Mouse (Mus musculus) kidney, postnatal 10 days (tissue): ENCODE measurements around the gene 4930402F06Rik.
A peak's percentile ranks its signal among the peaks of the same experiment; 100 is the strongest.

Experiments used
- DNase-seq: peaks from one replicate; pipeline ENCODE4 v3.0.0; 2021; ENCODE audit warnings: mixed read lengths

The 4930402F06Rik gene

DNA sequence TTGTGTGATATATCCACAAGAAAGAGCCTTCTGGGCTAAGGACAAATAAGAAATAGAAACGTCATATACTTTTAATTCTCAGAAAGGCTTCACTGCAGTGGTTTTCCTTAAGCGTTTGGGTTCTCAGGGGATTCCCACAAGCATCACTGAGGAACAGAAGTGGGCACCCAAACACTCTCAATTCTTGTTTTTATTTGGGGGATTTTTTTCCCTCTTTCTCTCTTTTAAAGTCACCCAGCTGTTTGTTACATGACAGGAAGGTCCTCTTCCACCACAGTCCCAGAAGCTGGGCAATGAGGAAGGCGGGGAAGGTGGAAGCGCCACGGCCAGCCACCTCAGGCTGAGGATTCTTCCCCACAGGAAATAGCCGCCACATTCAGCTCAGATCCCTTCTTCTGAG is 19.5 kb upstream of the 4930402F06Rik start:
- DNase-seq = no peak

DNA sequence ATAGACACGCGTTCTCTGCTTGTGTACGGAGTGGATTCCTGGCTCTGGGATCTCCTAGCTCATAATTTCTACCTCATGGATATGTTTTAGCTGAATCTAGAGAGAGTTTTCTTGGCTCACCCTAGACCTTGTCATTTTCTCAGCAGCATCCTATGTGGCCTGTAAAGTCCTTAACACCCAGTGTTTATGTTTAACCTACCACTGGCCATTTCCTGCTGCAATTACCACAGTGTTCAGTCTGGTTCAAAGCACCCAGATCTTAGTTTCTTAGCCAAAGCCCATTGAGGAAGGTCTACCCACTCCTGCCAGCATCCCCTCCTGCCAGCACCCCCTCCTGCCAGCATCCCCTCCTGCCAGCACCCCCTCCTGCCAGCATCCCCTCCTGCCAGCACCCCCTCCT is 15.8 kb upstream of the 4930402F06Rik start:
- no peak for DNase-seq

DNA sequence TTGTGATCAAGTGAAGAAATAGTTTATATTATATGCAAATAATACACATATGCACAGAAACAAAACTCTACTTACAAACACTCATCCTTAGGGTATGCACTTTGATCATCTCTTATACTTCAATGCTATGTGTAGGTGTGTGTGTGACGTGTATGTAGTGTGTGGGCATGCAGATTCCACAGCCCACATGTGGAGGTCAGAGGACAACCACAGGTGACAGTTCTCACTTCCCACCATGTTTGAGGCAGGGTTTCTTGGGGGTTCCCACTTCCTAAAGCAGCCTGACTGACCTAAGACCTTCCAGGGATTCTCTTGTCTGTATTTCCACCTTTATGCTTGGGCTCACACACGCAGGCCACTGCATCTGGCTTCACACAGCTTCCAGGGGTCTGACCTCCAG is 15.3 kb upstream of the 4930402F06Rik start:
- no peak for DNase-seq

DNA sequence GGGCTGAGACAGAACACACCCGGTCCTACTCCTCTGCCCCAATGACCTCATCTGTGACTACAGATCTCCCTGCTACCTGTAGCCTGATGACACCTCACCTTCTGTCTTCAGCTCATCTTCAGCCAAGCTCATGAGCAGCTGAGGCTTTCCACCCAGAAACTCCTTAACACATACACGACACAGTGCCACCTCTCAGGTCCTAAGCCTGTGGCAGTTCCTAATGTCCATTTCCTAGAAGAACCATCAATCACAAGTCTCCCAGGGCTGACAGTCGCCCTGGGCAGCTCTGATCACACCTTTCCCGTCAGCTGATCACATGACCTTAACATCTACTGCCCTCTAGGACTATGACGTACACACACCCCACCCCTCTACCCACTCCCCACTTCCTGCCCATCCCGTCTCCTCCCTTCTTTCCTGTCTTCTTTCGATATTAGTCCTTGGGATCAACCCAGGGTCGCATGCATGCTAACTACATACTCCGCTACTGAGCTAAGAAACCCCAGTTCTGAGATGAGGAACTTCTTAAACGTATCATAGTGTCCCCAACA is 14.7 kb upstream of the 4930402F06Rik start:
- no peak for DNase-seq

DNA sequence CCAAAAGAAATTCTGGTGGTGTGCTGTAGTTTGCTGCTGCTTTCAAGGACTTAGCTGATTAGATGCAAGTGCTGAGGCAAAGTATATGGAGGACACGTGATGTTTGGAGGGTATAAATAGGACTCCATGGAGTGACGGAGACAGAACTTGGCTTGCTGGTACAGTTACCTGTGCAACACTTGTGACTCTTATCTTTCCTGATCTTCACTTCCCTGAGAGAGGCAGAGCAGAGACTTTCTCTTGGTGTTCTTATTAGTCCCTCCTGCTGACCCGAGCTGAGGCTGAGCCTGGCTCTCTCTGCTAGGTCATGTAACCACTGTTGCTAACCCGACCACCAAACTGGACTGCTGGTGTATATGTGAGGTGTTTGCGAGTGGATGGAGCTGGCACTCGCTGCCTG is 12.5 kb upstream of the 4930402F06Rik start:
- no peak for DNase-seq

DNA sequence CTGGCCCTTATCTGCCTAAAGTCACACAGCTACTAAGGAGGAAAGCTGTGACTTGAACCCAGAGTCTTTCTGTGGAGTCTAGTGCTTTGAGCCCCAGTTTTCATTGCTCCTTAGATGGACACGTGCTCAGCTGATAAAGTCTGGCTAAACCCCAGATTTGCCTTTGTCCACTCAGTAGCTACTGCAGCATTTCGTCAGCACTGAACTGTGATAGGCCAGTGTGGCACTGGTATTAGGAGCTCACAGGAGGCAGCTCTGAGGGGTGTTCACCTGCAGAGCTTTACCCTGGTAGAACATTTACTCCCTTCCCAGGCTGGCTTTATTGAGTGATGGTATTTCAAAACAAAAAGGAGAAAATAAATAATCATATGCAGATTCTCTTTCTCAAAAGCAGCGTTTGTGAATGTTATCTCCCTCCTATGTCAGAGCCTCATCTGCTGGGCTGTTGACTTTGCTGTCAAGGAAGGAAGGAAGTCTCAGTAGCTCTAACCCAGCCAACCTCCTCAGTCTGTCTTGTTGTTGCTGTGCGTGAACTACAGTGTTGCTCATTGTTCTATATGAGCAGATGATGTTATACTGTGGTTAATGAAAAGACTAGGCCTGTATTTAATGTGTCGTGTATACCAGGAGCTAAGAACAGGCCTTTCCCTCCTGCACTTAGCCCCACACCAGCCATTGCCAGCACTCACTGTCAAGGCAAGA is 11.6 kb upstream of the 4930402F06Rik start:
- DNase-seq = no peak

DNA sequence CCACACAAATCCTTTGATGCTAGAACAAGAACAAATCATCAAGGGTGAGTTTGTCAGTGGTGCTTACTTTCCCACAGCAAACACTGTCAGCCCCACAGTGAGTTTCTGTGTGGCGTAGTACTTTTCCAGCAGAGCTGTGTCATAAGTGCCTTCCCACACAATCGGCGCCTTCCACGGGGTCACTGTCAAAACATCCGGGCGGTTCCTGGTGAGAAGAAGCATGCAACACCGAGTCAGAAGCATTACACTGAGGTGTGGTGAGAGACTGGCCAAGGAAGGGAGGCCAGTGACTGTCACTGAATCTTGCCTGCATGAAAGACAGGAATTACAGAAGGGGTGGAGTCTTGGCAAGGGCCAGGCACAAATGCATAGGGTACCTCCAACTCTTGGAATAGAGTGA is 10.9 kb upstream of the 4930402F06Rik start:
- no peak for DNase-seq

DNA sequence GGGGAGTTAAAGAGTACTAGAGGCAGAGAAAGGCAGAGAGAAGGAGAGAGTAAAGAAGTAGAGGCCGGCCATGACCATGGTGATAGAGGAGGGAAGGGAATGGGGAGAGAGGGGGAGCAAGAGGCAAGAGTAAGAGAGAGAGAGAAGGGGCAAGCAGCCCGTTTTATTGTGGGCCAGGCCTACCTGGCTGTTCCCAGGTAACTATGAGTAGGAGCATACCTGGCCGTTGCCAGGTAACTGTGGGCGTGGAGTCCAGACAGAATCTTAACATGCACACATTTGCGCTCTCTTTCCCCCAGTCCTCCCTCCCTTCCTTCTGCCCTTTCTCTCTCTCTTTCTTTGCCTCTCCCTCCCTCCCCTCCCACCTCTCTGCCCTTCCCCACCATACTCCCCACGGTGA is 10.3 kb upstream of the 4930402F06Rik start:
- DNase-seq = peak; percentile 2

DNA sequence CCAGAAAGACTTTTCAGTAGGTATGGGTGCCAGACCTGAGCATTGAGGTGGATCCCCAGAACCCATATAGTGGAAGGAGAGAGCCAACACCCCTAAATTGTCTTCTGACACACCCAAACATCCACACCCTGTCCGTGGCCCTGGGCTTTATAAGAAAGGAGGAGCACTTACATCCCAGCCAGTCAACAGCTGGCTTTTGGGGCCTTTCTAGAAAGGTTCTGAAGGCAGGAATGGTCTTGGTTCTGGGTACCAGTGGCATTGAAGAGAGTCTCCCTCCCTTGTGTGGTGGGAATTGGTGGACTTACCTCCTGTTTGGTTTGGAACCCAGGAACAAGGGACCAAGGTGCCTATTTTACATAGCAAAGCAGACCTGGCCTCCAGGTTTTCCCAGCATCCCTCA is 9.6 kb upstream of the 4930402F06Rik start:
- DNase-seq = no peak

DNA sequence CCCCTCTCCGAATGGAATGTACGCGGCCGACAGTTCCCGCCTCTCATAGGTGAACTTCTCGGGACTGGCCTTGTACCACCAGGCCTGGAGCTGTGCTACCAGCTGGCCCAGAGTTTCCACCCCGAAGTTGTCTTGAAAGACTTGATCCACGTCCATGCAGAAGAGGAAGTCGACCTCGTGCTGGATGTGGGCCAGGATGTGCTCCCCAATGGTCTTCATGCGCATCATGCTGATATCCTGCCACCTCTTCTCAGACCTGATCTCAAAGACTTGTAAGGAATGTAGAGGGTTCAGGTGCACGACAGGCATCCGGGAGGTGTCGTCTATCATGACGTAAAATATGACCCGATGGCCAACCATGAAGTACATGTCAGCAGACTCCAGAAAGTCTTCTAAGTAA is 5.4 kb upstream of the 4930402F06Rik start:
- DNase-seq = no peak

DNA sequence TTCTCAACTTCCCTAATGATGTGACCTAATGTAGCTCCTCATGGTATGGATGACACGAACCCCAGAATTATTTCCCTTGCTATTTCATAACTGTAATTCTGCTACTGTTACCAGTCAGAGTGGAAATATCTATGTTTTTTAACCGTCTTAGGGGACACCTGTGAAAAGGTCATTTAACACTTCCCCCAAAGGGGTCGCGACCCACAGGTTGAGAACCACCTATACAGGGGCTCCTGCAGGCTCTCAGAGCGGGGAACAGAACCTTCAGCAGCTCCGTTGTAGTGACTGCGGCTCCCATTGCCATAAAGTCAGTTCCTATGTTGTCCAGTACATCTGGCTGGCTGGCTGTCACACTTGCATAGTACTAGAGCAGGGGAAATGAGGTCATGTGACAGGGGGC is 3.8 kb upstream of the 4930402F06Rik start:
- no peak for DNase-seq

DNA sequence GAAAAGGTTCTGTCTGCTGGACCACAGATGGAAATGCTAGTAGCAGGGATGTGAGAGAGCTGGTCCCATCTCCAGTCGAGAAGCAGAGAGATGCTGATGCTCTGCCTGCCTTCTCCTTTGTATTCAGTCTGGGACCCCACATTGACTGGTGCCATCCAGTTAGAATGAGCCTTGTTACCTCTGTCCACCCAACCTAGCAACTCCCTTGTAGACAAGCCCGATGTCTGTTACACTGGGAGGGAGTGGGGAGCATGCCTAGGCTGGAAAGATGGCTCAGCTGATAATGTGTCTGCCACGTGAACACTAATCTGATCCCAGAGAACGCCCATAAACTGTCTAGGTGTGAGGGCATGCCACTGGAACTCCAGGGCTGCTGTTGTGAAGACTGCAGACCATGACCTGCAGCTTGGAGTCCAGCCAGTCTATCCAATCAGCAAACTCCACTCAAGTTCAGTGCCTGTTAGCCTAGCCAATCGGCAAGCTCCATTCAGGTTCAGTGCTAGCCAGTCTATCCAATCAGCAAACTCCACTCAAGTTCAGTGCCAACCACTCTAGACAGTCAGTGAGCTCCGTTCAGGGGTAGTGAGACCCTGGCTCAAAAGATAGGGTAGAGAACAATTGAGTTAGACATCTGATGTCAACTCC is 1.3 kb upstream of the 4930402F06Rik start:
- no peak for DNase-seq

DNA sequence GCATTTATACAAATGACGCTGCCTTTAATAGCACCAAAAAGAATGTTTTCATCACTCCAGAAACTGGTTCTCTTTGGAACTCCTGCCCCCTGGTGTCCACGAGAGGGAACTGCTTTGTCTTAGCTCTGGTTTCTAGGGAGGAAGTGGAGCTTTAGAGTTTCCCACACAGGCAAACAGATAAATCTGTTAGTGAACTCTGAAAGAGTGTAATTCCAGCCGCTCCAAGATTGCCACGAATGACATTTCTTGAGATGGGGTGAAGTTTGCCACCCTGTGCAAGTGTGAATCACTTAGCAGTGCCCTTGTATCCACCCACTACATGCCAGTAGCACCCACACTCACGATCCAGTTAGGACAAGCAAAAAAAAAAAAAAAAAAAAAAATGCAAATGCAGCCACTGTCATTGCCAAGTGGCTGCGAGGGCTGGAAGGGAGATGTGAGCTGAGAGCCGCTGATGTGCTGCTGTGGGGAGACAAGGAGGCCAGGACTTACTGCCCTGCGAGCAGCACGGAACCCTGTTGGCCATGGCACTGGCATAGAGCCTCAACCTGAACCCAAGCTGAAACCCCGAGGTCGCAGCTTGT is 707 bp upstream of the 4930402F06Rik start:
- DNase-seq = peak; percentile 85

DNA sequence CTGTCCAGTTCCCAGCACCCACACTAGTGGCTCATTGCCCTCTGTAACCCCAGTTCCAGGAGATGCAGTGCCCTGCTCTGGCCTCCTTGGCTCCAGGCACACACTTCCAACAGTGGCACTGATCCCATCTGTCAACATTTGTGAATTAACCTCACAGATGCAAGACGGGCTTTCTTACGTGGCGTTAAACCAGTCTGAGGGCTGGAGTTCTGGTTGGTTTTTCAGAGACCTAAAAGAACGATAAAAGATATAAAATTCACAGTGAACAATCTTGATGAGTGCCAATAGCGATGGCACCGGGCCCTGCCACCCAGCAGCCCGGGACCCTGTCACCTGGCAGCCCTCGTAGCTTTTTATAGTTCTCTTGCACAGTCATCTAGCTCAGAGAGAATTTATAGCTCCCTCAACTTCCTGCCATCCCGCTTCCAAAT is 11.5 kb downstream of the 4930402F06Rik start:
- no peak for DNase-seq

DNA sequence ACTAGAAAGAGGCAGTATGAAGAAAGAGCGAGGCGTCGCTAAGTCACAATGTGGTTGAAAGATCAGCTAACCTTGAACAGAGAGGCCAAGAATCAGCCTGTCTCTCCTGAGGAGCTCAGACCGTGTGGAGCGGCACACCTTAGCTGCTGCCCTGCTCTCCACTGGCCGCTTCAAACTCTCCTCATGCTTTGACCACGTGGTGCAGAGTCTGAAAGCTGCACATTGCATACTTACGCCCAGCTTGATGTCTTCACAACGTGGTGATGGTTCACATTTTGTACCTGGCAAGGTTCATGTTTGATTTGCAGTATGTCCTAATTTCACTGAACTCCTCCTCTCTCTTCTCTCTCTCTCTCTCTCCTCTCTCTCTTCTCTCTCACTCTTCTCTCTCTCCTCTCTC is 17.7 kb downstream of the 4930402F06Rik start:
- DNase-seq = no peak

DNA sequence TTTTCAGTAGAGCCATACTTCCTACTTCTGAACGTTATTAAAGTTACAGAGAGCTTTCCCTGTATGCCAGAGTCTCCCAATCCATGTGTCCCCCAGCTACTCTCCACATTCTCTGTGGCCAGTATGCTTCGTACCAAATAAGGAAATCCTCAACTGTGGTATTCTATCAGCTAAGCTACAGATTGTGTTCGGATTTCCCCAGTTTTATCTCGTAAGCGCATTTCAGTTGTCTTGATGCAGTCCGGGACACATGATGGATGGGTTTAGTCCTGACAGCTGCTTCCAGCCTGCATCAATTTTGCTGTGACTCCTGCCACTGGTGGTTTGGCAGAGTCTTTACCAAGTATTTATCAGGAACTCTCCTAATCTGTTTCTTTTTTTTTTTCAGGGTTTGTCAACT is 19.4 kb downstream of the 4930402F06Rik start:
- no peak for DNase-seq

DNA sequence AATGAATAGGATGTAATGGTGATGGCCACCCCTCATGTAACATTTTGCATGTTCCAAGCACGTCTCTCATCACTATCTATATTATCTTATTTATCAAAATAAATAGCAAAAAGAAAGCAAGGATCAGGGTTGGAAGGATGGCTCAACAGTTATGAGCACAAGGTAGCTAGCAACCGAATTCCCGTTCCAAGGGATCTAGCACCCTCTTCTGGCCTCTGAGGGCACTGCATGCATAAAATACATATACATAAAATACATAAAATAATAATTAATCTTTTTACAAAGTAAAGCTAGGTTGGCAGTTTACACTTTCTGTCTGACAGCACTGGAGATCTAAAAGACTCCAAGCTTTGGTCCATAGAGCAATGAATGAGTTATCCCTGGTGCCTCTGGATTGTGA is 24.0 kb downstream of the 4930402F06Rik start:
- DNase-seq = peak; percentile 61

DNA sequence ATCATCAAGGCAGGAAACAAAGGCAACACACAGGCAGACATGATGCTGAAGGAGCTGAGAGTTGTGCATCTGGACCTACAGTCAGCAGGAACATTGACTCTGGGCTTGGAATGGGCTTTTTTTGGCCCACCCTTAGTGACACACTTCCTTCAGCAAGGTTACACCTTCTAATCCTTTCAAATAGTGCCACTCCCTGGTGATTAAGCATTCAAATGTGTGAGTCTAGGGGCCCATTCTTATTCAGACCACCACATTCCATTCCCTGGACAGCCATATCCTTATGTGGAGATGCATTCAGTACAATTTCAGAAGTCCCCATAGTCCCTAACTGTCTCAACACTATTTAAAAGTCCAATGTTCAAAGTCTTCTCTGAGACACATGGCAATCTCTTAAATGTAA is 26.3 kb downstream of the 4930402F06Rik start:
- no peak for DNase-seq

DNA sequence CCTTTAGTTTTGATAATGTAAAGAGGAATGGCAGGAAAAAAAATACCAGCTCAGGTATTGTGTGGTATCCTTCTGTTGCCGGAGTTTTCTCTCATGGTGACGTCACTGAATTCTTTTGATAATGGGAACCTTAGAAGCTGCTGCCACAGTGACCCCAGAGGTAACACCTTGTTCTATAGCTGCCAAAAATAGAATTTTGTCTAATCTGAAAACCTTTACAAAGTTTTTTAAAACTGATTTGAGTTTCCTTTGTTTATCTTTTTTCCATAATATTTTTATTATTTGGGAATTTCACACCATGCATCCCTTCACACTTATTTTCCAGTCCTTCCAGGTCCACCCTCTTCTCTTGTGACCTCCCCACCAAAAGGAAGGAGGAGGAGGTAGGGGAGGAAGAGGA is 29.3 kb downstream of the 4930402F06Rik start, which contains the start of gene 4930568D16Rik:
TSS of gene 4930568D16Rik (minus strand) at position 101 of the 400 bp plus-strand sequence.
- DNase-seq = no peak

DNA sequence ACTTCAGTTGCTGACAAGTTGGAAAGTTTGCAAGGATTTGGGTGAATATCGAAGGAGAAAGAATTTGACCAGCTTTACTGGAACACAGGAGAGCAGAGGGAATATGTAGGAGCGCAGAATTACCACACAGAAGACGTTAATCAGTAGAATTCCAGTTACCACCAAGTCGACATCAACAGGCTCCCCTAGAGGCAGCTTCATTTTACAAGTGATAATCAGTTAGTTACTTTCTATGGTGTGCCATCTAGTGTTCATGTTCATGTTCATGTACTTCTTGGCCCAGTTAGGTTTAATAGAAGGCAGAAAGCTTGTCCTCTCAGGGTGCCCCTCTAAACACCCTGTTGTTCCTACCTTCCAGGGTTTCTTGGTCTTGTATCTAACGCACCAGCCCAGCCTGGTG is 47.8 kb downstream of the 4930402F06Rik start:
- no peak for DNase-seq

DNA sequence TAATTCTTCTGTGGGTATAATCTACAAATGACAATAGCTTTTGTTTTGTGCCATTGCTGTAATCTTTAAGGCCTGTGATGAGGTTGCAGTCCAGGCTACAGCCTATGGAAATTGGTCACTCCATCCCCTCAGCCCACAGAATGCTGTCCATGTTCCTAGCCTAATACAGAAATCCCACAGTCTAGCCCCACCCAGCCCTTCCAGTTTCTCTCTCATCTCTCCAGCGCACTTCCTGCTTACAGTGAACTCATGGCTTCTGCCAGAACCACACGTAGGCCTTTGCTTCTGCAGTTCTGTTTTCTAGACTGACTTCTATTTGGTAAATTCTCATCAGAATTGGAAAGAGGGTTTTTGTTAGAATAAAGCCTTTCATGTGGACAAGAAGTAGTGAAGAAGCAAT is 51.0 kb downstream of the 4930402F06Rik start:
- no peak for DNase-seq

DNA sequence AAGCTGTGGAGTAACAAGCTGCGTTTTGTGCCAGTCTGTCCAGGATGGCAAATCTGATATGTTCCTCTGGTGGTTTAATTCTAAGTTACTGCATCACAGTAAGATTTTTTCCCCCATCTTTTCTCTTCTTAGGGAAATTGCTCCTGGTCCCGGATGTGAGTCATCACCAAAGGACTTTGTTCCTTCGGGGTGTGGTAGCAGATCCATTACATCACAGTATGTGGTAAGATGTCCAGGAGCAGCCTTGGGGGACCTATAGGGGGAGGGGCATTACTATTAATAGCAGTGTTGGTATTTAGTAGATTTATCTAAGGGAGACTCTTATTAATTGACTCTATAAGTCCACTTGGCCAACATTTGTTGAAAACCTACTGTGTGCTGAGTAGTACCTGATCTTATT is 54.4 kb downstream of the 4930402F06Rik start:
- no peak for DNase-seq

DNA sequence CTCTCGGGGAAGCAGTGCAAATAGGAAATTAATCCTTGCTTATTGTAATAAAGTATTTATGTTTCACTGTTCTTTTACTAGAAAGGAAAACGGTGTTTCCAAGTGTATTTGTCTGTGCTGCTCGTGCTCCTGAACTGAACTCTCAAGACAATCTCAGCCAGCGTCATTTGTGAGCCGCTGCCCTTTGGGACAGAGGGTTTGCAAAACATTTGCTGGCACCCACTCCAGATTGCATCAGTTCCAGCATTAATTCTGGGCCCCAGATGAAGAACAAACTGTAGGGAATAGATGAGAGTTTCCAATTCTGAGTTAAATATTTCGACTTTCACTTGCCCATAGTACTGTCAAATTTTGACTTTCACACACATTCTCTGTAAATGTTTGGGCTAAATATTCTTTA is 58.3 kb downstream of the 4930402F06Rik start:
- DNase-seq = peak; percentile 28

DNA sequence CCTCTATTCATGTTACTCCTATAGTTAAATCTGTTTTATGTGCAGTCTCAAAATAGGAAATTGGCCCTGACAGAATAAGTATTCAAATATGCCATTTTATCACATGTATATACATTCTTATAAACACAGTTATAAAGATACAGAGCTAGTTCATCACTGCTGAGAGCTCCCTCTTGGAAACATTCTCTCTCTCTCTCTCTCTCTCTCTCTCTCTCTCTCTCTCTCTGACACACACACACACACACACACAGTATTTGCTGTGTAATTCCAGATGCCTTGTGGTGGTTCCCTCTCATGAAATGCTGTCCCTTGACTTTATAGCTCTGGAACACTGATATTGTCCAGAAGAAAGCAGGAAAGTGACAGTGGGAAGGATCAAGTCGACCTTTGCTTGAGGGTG is 58.9 kb downstream of the 4930402F06Rik start:
- DNase-seq = no peak
